Mouse (Mus musculus) forebrain, embryonic 11.5 days (tissue): ENCODE measurements around the gene Serpina3m. TPM values are rescaled to one million over a fixed set of nuclear protein-coding genes. Genes with fewer than 3 reads are reported as not detected.

Source experiments
- ATAC-seq: fragments of 200-750 bp; cut with Nextera tagmentation; replicated peaks from 2 replicates; pipeline ENCODE4 v1.8.0; 2017; ENCODE audit warnings: moderate TSS enrichment; ENCODE audit not compliant: low FRiP score
- DNase-seq: peaks from one replicate; pipeline ENCODE4 v3.0.0-alpha.2; 2017; ENCODE audit warnings: low spot score
- H3K27ac ChIP-seq: fragments of 300-500 bp; sonication (generic); 2 replicates; pipeline ENCODE4 v1.5.1; 2014; ENCODE audit warnings: low read depth, low read length
- H3K27me3 ChIP-seq: fragments of 300-500 bp; sonication (generic); 2 replicates; pipeline ENCODE4 v1.6.1; 2014; ENCODE audit warnings: mild to moderate bottlenecking, low read length, mixed read lengths; ENCODE audit not compliant: control insufficient read depth, insufficient read depth
- H3K36me3 ChIP-seq: fragments of 300-500 bp; sonication (generic); 2 replicates; pipeline ENCODE4 v1.6.1; 2014; ENCODE audit warnings: mild to moderate bottlenecking, low read length, moderate library complexity, mixed read lengths; ENCODE audit not compliant: control insufficient read depth, insufficient read depth
- H3K4me1 ChIP-seq: fragments of 300-500 bp; sonication (generic); replicated peaks from 2 replicates; pipeline ENCODE4 v1.6.1; 2014; ENCODE audit warnings: low read length, mixed read lengths; ENCODE audit not compliant: control insufficient read depth, insufficient read depth
- H3K4me2 ChIP-seq: fragments of 300-500 bp; sonication (generic); 2 replicates; pipeline ENCODE4 v1.6.1; 2014; ENCODE audit warnings: low read depth, mild to moderate bottlenecking, low read length, moderate library complexity, mixed read lengths; ENCODE audit not compliant: severe bottlenecking
- H3K4me3 ChIP-seq: fragments of 300-500 bp; sonication (generic); 2 replicates; pipeline ENCODE4 v1.5.1; 2014; ENCODE audit warnings: low read depth, low read length
- H3K9ac ChIP-seq: fragments of 300-500 bp; sonication (generic); 2 replicates; pipeline ENCODE4 v1.6.1; 2014; ENCODE audit warnings: low read length
- H3K9me3 ChIP-seq: fragments of 300-500 bp; sonication (generic); 2 replicates; pipeline ENCODE4 v1.6.1; 2016; ENCODE audit warnings: low read length, mixed read lengths; ENCODE audit not compliant: control insufficient read depth
- WGBS: fragments of 180-500 bp; shearing (Covaris S2); extraction: QIAGEN DNeasy Blood & Tissue Kit; methylation state at CpG from one replicate; pipeline ENCODE4 v1.1.7; 2014; 5-methylcytosine and 5-hydroxymethylcytosine counted together
- polyA plus RNA-seq: library from polyadenylated mRNA; unstranded; fragments of >200 nt; fragmentation: Nextera tagmentation; extraction: Ambion mirVana; gene quantifications from 2 replicates; pipeline ENCODE4 v1.2.1, GENCODE M21; 2014

Gene Serpina3m
- polyA plus RNA-seq, 1 experiment from 2014 or later: not detected

DNA sequence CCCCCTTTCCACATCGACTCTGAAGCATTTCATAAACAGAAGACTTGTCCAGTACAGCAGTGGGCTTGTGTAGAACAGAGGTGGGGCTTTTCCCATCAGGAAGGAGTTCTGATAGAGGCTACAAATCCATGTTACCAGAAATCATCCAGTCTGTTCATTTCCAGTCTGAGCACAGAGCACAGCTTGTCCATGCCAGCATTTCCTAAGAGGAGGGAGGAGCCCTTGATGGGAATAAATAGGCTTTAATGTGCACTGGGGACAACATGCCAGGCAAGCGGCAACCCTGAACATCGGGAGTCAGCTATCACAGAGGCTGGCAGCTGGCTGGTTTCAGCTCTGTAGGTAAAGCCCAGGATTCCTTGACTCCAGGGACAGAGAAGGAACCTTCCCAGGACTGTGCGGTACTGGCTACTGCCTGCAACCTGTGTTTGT, 68.2 kb downstream of the Serpina3m start, which contains the start of gene Serpina3n:
Serpina3n (plus strand) TSS at position 276 of the 432 bp plus-strand sequence.
- Histone ChIP-seq H3K4me3 (no peak within 1 kb of the TSS), H3K27me3 (no peaks in the 10 kb centered on the region), H3K27ac (no peak within 1 kb of the TSS), H3K4me2 (no peak within 1 kb of the TSS), H3K9me3 (no peaks in the 10 kb centered on the region), H3K9ac (no peak within 1 kb of the TSS), H3K36me3 (no peaks in the 10 kb centered on the region), H3K4me1 (no peaks in the 10 kb centered on the region)
- no peak for ATAC-seq
- 73% methylated on average over 4 of the region's 4 CpGs for WGBS
- DNase-seq: no peak

DNA sequence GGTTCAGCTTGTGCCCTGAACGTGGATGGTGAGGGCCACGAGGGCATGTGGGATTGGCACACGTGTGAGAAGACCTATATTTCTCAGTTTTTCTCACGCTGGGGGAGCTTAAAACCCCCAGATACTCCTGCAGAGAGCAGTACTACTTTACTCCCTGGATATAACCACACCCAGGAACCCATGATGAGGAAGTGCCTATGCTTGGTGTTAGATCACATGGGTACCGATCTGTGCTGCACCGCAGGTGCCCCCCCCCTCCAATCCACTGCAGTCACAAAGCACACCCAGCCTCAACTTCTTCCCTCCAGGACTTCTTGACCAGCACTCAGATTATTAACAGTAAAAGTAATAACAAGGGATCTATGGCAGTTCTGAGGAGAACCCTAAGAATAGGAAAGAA, 74.2 kb downstream of the Serpina3m start:
- DNase-seq (no peak), ATAC-seq (no peak)
- no peak overlapping the region for H3K27ac ChIP-seq
- no peaks in the 10 kb centered on the region for H3K27me3 ChIP-seq
- no peaks in the 10 kb centered on the region for H3K9me3 ChIP-seq
- no peak overlapping the region for H3K4me3 ChIP-seq
- no peak overlapping the region for H3K4me2 ChIP-seq
- H3K4me1 ChIP-seq: no peaks in the 10 kb centered on the region
- H3K36me3 ChIP-seq: no peaks in the 10 kb centered on the region
- 88% methylated on average over 6 of the region's 6 CpGs for WGBS
- no peak overlapping the region for H3K9ac ChIP-seq

DNA sequence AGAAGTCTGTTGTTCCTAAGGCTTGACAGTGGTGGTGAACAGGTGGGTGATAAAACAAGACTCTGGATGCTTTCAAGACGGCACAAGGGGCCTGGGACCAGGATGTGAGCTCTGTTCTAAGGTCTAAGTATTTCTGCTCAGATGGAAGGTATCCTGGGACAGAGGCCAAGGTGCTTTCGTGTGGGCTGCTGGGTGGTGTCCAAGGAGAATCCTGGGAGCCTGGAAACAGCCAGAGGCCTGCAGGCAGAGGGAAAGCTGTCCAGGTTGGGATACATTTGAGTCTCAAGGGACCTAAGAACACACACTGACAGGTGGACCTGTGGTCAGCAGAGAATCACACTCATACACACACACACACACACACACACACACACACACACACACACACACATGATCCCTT, 76.3 kb downstream of the Serpina3m start:
- 68% methylated on average over 2 of the region's 2 CpGs for WGBS
- Histone ChIP-seq H3K4me2 (no peak overlapping the region), H3K4me3 (no peak overlapping the region), H3K4me1 (0 out of 2 replicates have a peak, but pooled peaks cover 2% of the 10 kb centered on the region), H3K9ac (no peak overlapping the region), H3K36me3 (no peaks in the 10 kb centered on the region), H3K9me3 (no peaks in the 10 kb centered on the region), H3K27ac (no peak overlapping the region), H3K27me3 (no peaks in the 10 kb centered on the region)
- no peak for DNase-seq
- ATAC-seq: no peak

DNA sequence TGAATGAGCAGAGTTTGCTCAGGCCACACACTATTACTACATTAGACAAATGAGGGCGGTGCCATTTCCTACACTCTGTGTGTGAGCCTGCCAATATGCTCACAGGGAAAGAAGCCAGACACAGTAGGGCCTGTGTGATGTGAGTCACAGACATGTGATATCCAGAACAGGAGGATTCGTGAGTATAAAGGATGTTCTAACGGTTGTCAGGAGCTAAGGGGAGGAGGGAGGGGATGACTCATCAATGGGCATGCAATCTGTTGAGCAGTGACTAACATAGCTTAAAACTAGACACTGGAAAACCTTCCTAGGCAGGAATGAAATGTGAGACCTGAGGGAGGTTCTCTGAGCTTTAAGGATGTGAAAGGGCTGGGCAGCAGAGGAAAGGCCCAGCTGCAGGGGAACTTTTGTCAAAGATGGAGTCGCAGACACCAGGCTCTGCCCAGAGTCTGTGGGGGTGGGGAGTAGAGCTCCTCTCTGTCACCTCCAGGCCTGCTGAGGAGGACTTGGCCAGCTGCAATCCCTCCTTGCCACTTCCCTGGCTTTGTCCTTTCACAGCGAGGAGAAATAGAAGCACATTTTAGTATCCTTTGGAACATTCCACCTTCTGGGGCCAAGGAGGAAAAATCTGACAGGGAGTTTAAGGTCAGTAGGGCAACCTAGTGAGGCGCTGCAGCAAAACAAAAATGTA, 77.5 kb downstream of the Serpina3m start:
- H3K9me3 ChIP-seq: no peaks in the 10 kb centered on the region
- no peak overlapping the region for H3K9ac ChIP-seq
- no peak for DNase-seq
- no peak for ATAC-seq
- no peak overlapping the region for H3K27ac ChIP-seq
- H3K27me3 ChIP-seq: no peaks in the 10 kb centered on the region
- WGBS: 66% methylated on average over 6 of the region's 6 CpGs
- no peak overlapping the region for H3K4me3 ChIP-seq
- no peak overlapping the region for H3K4me2 ChIP-seq
- H3K4me1 ChIP-seq: 0 out of 2 replicates have a peak, but pooled peaks cover 2% of the 10 kb centered on the region
- H3K36me3 ChIP-seq: no peaks in the 10 kb centered on the region

DNA sequence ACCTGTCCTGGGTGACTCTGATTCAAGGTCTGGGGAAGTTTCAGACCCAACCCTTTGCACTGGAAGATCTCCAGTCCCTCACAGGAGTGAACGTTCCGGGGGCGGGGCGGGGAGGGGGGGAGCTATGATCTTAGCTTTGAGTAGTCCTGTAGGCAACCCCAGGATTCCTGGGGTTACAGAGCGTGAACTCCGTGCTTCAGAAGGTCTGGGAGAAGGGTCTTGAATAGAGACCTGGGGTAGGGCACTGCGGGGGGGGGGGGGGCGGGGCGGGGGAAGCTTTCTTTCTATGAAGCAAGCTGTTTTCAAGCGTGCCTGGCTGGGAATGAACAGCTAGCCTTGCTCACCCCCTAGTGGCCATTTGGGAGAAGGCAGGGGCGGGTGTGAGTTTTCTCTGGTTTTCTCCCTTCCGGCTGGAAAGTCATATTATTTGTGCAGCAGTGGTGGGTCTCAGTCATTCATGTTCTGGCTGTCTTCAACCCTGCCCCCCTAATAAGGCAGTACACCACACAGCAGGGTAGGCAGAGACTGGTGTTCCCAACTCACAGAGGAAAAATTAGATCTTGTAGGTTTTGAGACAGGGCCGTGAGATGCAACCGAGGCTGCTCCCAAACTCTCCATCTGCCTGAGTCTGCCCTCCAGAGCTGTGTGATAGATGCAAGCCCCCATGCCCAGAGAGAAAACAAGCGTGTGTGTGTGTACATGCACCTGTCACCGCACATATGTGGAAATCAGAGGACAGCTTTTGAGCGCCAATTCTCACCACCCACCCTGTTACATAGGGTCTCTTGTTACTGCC, 80.3 kb downstream of the Serpina3m start:
- peak; percentile 84 for ATAC-seq
- H3K27me3 ChIP-seq: no peaks in the 10 kb centered on the region
- peak overlapping the region; percentile 17; the same call in 1 of the 2 replicates for H3K4me3 ChIP-seq
- peak; percentile 95 for DNase-seq
- 0 out of 2 replicates have a peak, but pooled peaks cover 2% of the 10 kb centered on the region for H3K4me1 ChIP-seq
- H3K4me2 ChIP-seq: peak overlapping the region; percentile 42
- 19% methylated on average over 17 of the region's 17 CpGs for WGBS
- H3K9ac ChIP-seq: peak overlapping the region; percentile 12
- H3K9me3 ChIP-seq: no peaks in the 10 kb centered on the region
- H3K36me3 ChIP-seq: no peaks in the 10 kb centered on the region
- no peak overlapping the region for H3K27ac ChIP-seq

DNA sequence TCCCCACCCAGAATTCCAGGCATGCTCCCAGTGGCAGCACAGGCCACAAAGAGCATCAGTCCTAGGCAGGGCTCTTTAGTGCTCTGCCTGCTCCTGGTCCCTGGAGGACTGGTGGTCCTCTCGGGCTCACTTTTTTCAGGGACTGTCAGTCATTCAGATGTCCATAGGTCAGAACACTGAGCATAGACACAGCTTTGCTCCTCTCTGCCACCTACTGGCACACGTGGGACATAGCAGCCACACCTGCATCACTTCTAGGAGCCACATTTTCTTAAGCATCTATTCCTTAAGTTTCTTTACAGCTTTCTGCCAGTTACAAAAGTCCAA, 80.8 kb downstream of the Serpina3m start:
- no peak overlapping the region for H3K4me2 ChIP-seq
- no peak overlapping the region for H3K4me3 ChIP-seq
- peak; percentile 44 for ATAC-seq
- no peak overlapping the region for H3K27ac ChIP-seq
- no peaks in the 10 kb centered on the region for H3K27me3 ChIP-seq
- H3K9ac ChIP-seq: no peak overlapping the region
- H3K9me3 ChIP-seq: no peaks in the 10 kb centered on the region
- no peak for DNase-seq
- H3K4me1 ChIP-seq: 0 out of 2 replicates have a peak, but pooled peaks cover 2% of the 10 kb centered on the region
- 14% methylated on average over 2 of the region's 2 CpGs for WGBS
- H3K36me3 ChIP-seq: no peaks in the 10 kb centered on the region

DNA sequence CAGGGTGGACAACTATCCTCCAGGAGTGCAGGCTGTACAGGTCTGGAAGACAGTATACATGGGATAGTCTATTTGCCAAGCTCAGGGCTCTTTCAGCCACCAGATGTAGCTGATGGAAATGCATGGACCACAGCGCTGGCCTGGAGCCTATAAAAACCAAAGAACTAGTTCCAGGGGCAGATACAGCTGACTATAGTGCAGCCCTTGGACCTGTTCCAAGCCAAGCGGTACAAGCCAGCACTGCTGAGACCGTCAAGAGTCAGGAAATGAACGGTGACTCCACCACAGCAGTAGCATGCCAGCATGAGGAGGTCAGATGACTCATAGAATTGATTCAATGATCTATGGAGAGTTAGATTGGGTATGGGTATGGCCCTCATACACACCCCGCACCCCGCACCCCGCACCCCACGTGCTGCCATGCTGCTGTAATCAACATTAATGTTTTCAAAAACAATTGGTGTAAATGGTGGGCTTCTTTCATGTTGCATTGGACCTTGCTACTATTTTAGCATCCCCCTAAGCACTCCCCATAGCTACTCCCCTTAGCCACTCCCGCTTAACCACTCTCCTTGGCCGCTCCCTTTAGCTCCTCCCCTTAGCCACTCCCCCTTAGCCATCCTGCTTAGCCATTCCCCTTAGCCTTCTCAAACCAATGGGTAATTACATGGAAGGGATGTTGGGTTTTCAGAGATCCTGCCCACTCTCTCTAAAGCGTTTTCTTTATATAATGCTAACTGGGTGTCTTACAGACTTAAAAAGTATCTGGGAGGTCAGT, 84.5 kb downstream of the Serpina3m start:
- Histone ChIP-seq H3K36me3 (no peaks in the 10 kb centered on the region), H3K4me2 (no peak overlapping the region), H3K4me1 (peaks cover 2% of the 10 kb centered on the region; the same call in 1 of the 2 replicates), H3K9me3 (no peaks in the 10 kb centered on the region), H3K27me3 (no peaks in the 10 kb centered on the region), H3K27ac (no peak overlapping the region), H3K4me3 (no peak overlapping the region), H3K9ac (no peak overlapping the region)
- DNase-seq (peak; percentile 24), ATAC-seq (no peak)
- 83% methylated on average over 11 of the region's 11 CpGs for WGBS

DNA sequence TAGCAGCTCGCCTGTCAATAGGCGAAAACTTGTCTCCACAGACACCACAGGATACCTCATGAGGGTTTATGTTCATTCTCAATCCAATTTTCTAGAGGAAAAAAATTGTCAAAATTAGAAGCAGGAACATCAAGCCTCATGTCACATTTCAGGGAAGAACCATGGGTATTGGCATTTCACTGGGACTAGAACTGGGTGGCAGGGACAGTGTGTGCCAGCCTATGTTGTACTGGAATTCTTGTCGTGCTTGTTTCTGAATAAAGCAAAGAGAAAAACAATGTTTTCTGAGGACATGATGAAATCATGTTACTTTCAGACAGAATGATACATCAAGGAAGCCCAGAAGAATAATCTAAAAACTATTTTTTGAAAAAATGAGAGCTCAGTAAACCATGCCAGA, 87.3 kb downstream of the Serpina3m start:
- Histone ChIP-seq H3K4me2 (no peak overlapping the region), H3K4me1 (no peaks in the 10 kb centered on the region; the same call in 1 of the 2 replicates), H3K4me3 (no peak overlapping the region), H3K9ac (no peak overlapping the region), H3K27ac (no peak overlapping the region), H3K36me3 (no peaks in the 10 kb centered on the region), H3K27me3 (no peaks in the 10 kb centered on the region), H3K9me3 (no peaks in the 10 kb centered on the region)
- DNase-seq (no peak), ATAC-seq (no peak)
- WGBS: 84% methylated on average over 3 of the region's 3 CpGs
